Mouse (Mus musculus): Measurements from ENCODE around the gene Plch2. TPM values are rescaled to one million over a fixed set of nuclear protein-coding genes. Genes with fewer than 3 reads are reported as not detected.
"Not testable (repeated sequence)": the region's sequence is repeated elsewhere in the genome, so short reads cannot be mapped to it uniquely, and the experiment has no call there.

The Plch2 gene
- total RNA-seq, 2 experiments from 2014 or later = 83.4 to 90.2 TPM

DNA sequence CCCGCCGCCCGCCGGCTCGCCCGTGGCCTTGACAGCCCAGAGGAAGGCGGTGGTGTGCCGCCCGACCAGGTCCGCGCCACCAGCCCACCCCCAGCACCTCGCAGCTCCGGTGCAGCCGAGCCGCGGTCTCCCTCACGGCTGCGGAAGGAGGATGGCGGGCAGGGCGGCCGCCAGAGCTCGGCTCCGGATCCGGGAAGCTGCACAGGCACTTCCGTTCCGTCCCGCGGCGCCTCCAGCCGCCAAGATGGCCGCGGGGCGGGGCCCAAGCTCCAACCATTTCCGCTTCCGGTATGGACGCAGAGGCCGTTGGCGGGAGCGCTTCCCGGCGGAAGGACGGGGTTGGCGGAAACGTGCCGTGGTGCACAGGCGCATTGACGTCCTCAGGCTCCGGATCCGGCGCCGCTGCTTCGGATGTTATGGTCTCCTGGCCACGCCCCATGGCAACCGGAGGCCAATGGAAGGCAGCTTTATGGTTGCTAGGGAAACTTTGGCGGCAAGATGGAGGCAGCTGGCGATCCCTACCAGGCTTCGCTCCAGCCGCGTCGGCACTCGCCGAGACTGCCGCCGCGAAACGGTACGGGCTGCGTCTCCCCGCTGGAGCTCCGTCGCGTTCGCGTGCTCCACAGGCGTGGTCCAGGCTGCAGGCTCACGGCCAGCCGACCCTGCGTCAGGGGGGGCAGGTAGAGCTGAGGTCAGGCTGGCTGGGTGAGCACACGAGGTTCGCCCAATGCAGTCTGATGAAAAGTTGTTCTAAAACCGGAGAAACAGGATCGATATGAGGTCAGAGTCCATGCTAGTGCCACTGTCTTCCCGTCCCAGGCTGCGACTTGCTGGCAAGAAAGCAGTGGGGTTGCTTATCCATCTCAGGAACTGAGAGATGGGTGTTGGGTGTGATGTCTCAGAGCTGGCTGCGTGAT lies 29.8 kb upstream of the Plch2 start, which contains the start of the genes Rer1 and Morn1:
Gene Rer1, minus strand, starts transcription at position 275 of the 917 bp plus-strand sequence.
Gene Morn1, plus strand, starts transcription at position 470 of the 917 bp plus-strand sequence.
- peak; percentile 100 for DNase-seq (ENCODE audit: extremely low spot score in 1 of 2, low spot score in 2 of 2)
- Histone ChIP-seq H3K4me3 (peak within 1 kb of the TSS; percentile 97), H3K27ac (peak within 1 kb of the TSS; percentile 87)
- intact Hi-C loops (cut with DNase I) = no loop called here
- no peak for TF ChIP-seq CTCF (IDR thresholded peaks at IDR 0.05)

DNA sequence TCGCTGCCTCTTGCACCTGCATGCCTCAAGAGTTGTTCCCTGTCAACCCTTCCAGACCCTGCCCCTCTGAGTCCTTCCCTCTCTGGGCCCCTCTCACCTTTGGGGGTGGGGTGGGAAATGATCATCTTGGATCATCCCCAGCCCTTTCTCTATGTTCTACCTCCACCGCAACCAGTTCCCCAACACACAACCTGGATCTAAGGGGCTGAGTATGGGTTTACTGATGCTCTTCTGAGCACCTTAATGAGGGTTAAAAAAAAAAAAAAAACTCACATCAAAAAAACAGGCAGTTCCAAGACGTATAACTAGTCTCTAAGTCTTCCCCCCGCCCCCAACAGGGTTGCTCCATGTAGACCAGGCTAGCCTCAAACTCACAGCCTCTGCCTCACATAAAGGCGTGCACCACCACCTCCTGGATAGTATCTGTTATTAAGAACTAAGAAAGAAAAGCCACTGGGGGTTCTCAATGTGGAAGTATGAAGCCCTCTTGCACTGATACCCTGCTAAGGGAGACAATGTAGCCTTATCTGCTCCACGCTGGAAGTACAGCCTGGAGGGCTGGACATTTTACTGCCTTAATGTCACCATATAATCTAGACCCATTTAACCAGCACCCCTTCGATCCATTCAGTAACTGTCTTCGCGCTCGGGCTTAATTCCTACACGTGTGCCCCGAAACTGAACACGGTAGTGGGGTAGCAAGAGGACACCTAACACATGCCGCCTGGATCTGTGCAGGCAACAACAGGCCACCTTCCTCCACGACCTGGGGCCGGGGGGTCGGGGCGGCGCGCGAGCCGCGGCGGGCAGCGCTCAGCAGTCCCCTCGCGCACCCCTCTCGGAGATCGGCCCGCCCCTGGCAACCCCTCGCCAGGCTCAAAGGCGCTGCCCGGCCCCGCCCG lies 28.9 kb upstream of the Plch2 start:
- DNase-seq (ENCODE audit: extremely low spot score in 1 of 2, low spot score in 2 of 2) = no peak
- Histone ChIP-seq H3K27ac (peak overlapping the region; percentile 87), H3K4me3 (peak overlapping the region; percentile 97)
- no peak for TF ChIP-seq CTCF (IDR thresholded peaks at IDR 0.05)
- intact Hi-C loops (cut with DNase I) = no loop called here

DNA sequence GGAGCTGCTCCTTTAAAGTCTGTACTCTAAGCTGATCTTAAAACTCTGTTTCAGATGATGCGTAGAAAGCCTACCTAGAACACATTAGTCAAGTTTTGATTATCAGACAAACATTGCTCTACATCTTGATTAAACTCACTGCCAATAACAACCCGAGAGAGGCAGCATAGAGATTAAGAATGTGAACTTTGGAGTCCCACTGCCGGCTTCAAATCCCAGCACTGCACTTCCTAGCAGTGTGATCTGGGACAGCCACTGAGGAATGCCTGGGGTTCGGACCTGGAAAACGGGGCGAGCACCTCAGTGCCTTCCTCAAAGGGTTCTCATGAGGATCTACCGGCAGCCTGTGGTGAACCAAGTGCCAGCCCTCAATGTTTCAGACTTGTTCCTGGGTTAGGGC lies 27.8 kb upstream of the Plch2 start:
- no peak for TF ChIP-seq CTCF (IDR thresholded peaks at IDR 0.05)
- DNase-seq (ENCODE audit: extremely low spot score in 1 of 2, low spot score in 2 of 2) = no peak
- H3K4me3 ChIP-seq = no peak overlapping the region
- H3K27ac ChIP-seq = no peak overlapping the region
- intact Hi-C loops (cut with DNase I) = no loop called here

DNA sequence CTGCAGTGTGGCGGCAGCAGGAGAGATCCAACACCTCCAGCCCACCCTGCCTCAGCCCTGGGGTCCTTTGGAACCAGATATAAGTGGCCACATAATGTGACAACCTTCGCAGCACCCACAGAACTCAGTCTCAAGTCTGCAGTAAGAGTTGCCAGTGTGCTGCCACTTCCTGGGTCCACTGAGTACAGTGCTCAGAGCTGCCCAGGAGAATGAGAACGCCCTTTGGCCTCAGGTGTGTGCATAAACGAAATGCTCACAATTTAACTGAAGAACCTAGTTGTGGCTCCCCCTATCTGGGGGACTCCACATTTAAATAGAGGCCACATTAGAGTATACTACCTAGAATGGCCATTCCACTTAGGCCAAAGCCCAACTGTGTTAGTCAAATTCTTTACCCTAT lies 27.0 kb upstream of the Plch2 start:
- intact Hi-C loops (cut with DNase I) = no loop called here
- DNase-seq (ENCODE audit: extremely low spot score in 1 of 2, low spot score in 2 of 2) = no peak
- no peak; the same call in 1 of the 2 replicates for TF ChIP-seq CTCF (IDR thresholded peaks at IDR 0.05)
- Histone ChIP-seq H3K4me3 (no peak overlapping the region), H3K27ac (no peak overlapping the region)

DNA sequence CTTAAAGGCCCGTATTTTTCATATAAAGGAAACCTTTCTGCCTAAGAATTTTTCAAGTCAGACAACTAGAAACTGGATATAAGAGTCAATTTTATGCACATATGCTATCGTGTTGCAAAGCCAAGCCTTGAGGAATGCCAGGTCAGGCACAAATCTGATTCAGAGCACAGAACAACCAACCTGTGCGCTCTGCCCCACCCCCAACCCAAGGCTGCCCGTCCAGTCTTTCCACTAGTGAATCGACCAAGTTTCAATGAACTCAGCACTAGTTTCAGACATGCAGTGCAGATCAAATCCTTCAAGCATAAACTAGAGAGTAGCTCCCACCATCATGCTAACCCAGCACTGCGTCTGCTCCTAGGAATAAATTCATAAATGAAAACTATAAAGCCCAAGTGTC lies 23.1 kb upstream of the Plch2 start:
- intact Hi-C loops (cut with DNase I) = no loop called here
- Histone ChIP-seq H3K27ac (no peak overlapping the region), H3K4me3 (no peak overlapping the region)
- no peak for DNase-seq (ENCODE audit: extremely low spot score in 1 of 2, low spot score in 2 of 2)
- no peak for TF ChIP-seq CTCF (IDR thresholded peaks at IDR 0.05)

DNA sequence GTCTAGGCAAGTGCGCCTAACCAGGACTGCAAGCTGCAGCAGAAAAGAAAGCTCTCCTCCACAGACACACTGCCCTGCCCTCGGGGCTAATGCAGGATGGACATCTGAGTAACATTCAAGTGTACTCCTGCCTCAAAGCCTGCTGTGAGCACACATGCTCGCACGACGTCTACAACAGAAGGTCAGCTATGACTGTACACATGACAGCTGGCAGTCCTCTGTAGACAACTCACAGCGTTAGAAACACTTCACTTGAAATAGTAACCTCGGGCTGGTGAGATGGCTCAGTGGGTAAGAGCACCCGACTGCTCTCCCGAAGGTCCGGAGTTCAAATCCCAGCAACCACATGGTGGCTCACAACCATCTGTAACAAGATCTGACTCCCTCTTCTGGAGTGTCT lies 22.2 kb upstream of the Plch2 start:
- H3K4me3 ChIP-seq; intact Hi-C loops (cut with DNase I); H3K27ac ChIP-seq; DNase-seq (ENCODE audit: extremely low spot score in 1 of 2, low spot score in 2 of 2): not testable (repeated sequence)

DNA sequence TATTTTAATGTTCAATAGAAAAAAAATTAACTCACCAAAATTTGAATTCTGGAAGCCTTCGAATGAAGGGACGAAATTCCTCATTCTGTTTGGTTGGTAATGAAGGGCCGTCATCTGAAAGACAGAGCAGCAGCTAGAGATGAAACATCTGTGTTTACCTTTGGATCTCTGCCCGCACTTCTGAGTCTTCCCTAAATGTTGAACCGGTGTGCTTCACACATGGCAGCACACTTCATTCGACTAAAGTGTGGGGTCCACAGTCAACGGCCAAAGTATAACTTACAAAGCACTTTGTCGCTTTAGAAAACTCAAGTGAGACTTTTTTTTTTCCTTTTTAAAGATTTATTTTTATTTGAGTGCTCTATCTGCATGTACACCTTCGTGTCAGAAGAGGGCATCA lies 20.1 kb upstream of the Plch2 start:
- TF ChIP-seq CTCF (IDR thresholded peaks at IDR 0.05) = no peak; the same call in 1 of the 2 replicates
- DNase-seq (ENCODE audit: extremely low spot score in 1 of 2, low spot score in 2 of 2) = no peak
- intact Hi-C loops (cut with DNase I) = no loop called here
- Histone ChIP-seq H3K4me3 (no peak overlapping the region), H3K27ac (no peak overlapping the region)

DNA sequence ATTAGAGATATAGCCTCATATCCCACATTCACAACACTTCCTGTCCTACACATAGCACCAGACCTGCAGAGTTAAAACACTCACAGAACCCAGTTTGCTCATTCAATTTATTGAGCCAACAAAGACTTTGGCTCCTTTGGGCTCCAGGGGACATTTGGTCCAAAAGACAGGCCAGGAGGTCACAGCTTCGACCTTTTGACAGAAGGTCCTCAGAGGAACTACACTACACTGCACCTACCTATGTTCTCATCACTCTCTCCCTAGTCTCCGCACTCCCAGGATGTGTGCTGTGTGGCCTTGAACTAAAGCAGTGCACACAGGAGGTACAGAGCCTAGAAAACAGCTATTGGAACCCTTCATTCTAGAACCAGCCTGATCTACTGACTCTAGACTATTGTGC lies 19.2 kb upstream of the Plch2 start:
- Histone ChIP-seq H3K27ac (no peak overlapping the region), H3K4me3 (no peak overlapping the region)
- DNase-seq (ENCODE audit: extremely low spot score in 1 of 2, low spot score in 2 of 2) = no peak
- no peak for TF ChIP-seq CTCF (IDR thresholded peaks at IDR 0.05)
- intact Hi-C loops (cut with DNase I) = no loop called here

DNA sequence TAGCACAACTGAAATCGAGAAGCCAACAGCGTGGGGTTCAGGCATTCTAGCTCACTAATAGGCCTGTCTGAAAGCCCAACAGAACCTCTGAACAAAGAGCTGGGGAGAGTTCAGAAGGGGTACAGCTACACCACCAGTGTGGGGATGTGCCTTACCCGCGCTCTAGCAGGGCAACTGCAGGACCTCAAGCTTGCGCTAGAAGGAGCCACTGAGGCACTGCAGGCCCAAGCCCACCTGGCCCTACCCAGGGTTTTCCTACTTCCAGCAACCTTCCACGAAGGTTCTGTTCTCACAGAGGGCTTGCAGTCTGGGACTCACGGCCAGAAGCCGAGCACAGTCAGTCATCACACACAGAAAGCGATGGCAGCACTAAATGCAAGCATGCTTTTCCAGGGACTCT lies 18.6 kb upstream of the Plch2 start:
- no peak for DNase-seq (ENCODE audit: extremely low spot score in 1 of 2, low spot score in 2 of 2)
- intact Hi-C loops (cut with DNase I) = no loop called here
- no peak overlapping the region for H3K4me3 ChIP-seq
- no peak overlapping the region for H3K27ac ChIP-seq
- TF ChIP-seq CTCF (IDR thresholded peaks at IDR 0.05) = peak; percentile 17

DNA sequence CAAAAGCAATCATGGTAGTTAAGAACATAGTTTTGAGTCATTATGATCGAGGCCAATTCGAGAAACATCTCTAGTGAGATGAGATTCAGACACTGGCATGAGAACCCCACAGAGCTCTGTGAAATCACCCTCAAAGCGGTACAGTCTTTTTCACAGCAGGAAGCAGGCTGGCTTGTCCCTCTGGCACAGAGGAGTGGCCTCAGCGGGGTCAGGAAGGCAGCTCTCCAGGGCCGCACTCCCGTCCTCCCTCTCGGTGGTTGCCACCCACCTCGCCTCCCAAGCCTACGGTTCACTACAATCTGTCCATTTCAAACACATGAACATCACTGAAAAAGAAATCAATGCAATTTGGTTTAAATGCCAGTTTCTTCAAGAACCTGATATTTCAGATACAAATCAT lies 17.8 kb upstream of the Plch2 start:
- no peak for TF ChIP-seq CTCF (IDR thresholded peaks at IDR 0.05)
- H3K4me3 ChIP-seq = no peak overlapping the region
- no peak overlapping the region for H3K27ac ChIP-seq
- intact Hi-C loops (cut with DNase I) = no loop called here
- DNase-seq (ENCODE audit: extremely low spot score in 1 of 2, low spot score in 2 of 2) = no peak

DNA sequence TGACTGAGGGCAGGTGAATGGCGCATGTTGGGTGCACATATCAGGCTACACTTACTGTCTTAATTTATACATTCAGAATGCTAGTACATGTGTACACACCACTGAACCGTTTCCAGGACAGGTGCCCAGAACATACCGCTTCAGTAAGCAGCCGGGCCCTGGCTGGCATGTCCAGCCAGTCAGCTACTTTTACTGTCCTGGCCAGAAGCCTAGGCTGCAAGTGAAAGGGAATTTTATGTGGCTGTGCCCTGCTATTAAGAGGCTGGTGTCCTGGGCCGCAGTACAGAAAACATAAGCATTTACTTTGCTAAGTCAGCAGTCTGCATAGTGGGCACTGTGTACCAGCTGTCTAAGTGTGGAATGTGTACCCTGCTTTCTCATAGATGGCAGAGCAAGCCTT lies 14.3 kb upstream of the Plch2 start:
- Histone ChIP-seq H3K4me3 (no peak overlapping the region), H3K27ac (no peak overlapping the region)
- no peak for DNase-seq (ENCODE audit: extremely low spot score in 1 of 2, low spot score in 2 of 2)
- TF ChIP-seq CTCF (IDR thresholded peaks at IDR 0.05) = no peak
- intact Hi-C loops (cut with DNase I) = no loop called here

DNA sequence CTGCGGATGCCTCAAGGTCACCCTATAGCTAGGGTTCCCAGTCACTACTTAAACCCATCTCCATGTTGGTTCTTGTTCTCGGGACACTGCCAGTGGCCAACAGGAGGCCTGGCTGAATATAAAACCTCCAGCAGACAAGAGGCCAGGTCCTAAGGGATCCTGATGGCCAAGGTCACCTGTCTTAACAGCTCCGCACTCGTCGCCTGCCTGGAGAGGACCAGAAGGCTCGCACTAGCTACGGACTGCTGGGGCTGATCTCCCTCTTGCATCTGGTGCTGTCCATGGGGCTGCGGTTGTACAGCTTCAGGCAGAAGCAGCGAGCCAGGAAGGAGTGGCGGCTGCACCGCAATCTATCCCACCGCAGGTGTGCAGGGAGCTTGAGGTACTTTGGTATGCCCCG lies 13.6 kb upstream of the Plch2 start:
- no peak for TF ChIP-seq CTCF (IDR thresholded peaks at IDR 0.05)
- Histone ChIP-seq H3K4me3 (no peak overlapping the region), H3K27ac (no peak overlapping the region)
- no peak for DNase-seq (ENCODE audit: extremely low spot score in 1 of 2, low spot score in 2 of 2)
- intact Hi-C loops (cut with DNase I) = no loop called here
